Mouse (Mus musculus): ENCODE results near the gene Fxyd4. TPM values are rescaled to one million over a fixed set of nuclear protein-coding genes. Genes with fewer than 3 reads are reported as not detected.

Gene Fxyd4
- polyA plus RNA-seq, 1 experiment from 2014 or later, result 0.75 TPM

- Histone ChIP-seq H3K4me2 (ENCODE audit: low read length) (no peak overlapping the region), H3K27ac (ENCODE audit: low read depth, low read length) (no peak overlapping the region), H3K4me3 (ENCODE audit: low read depth, low read length) (no peak overlapping the region), H3K27me3 (replicated peaks; ENCODE audit: control insufficient read depth, insufficient read depth, low read length) (no peaks in the 10 kb centered on the region), H3K4me1 (ENCODE audit: control insufficient read depth, insufficient read depth, low read length) (no peaks in the 10 kb centered on the region), H3K9ac (ENCODE audit: low read length) (no peak overlapping the region), H3K9me3 (replicated peaks; ENCODE audit: control insufficient read depth, low read length) (no peaks in the 10 kb centered on the region), H3K36me3 (ENCODE audit: control insufficient read depth, insufficient read depth, low read length) (no peaks in the 10 kb centered on the region)
- DNase-seq (ENCODE audit: low spot score) (no peak), ATAC-seq (no peak)
- 50% methylated on average over 1 of the region's 1 CpGs for WGBS
These were observed 49.5 kb downstream of the Fxyd4 start for GRCm38 (mm10) chr6:117888032-117888431.

- no peak overlapping the region for H3K9ac ChIP-seq (ENCODE audit: low read length)
- ATAC-seq (no peak), DNase-seq (ENCODE audit: low spot score) (no peak)
- no peak overlapping the region for H3K4me2 ChIP-seq (ENCODE audit: low read length)
- H3K4me1 ChIP-seq (ENCODE audit: control insufficient read depth, insufficient read depth, low read length), result no peaks in the 10 kb centered on the region
- H3K36me3 ChIP-seq (ENCODE audit: control insufficient read depth, insufficient read depth, low read length), result no peaks in the 10 kb centered on the region
- H3K4me3 ChIP-seq (ENCODE audit: low read depth, low read length), result no peak overlapping the region
- no peaks in the 10 kb centered on the region for H3K9me3 ChIP-seq (replicated peaks; ENCODE audit: control insufficient read depth, low read length)
- H3K27ac ChIP-seq (ENCODE audit: low read depth, low read length), result no peak overlapping the region
- WGBS, result 91% methylated on average over 2 of the region's 2 CpGs
- H3K27me3 ChIP-seq (replicated peaks; ENCODE audit: control insufficient read depth, insufficient read depth, low read length), result no peaks in the 10 kb centered on the region
These were observed 51.5 kb downstream of the Fxyd4 start for GRCm38 (mm10) chr6:117885943-117886342.

Small RNAs within 50 kb of the gene (microRNA-seq; reads per million reads assigned to microRNA genes)
- not detected for gene Gm25535

Other genes with a start within 250 kb of the Fxyd4 start
- gene Zfp637, start 96.5 kb downstream of the Fxyd4 start, polyA plus RNA-seq (2014; fragmentation: Nextera tagmentation; extraction: Ambion mirVana), result 244 and 252 TPM in 2 replicates
- gene Zfp239, start 75.6 kb downstream of the Fxyd4 start, polyA plus RNA-seq (2014; fragmentation: Nextera tagmentation; extraction: Ambion mirVana), result 14.9 and 15.3 TPM in 2 replicates
- 410 and 433 TPM in 2 replicates for gene Hnrnpf, start 37.4 kb downstream of the Fxyd4 start, polyA plus RNA-seq (2014; fragmentation: Nextera tagmentation; extraction: Ambion mirVana)
- 1.4 and 1.5 TPM in 2 replicates for gene Rasgef1a, start 73.7 kb upstream of the Fxyd4 start, polyA plus RNA-seq (2014; fragmentation: Nextera tagmentation; extraction: Ambion mirVana)
- gene Csgalnact2, start 201.4 kb upstream of the Fxyd4 start, polyA plus RNA-seq (2014; fragmentation: Nextera tagmentation; extraction: Ambion mirVana), result 10.7 and 11.3 TPM in 2 replicates